Mouse (Mus musculus): ENCODE measurements around the gene Mgea5. TPM values are rescaled to one million over a fixed set of nuclear protein-coding genes. Genes with fewer than 3 reads are reported as not detected.

The Mgea5 gene
- polyA plus RNA-seq, 1 experiment, result 12.1 TPM

DNA sequence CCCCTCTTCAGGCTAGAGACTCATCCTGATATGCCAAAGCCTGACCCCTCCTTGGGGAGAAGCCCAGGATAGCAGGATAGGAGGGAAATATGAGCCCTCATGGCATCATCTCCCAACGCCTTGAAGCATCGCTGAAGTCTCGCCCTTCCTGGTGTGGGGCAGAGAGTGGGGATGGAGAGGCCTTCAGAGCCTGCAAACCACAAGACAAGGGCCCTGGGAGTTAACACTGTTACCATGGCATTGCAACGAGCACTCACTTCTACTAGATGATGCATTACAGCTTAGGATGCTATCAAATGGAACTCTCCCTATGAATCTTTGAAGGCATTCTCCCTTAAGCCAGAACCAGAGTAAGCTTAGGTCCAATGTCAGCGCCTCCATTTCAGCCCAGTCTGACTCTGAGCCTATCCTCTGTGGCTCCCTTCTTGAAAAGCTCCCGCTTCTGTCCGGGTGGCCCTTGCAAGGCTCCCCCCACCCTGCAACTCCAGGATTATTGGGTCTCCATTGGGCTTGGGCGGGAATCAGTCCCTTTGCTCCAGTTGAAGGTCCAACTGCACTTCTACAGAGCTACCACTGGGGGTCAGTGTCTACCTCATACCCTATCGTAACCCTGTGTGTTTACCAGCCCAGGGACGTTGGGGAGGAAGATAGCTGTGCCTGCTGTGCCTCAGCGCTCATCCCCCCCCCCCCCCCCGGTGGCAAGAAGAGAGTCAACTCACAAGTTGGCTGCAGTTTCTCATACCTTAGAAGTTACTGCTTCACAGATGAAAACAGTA is 21.1 kb upstream of the Mgea5 start:
- no peaks in the 10 kb centered on the region for H3K36me3 ChIP-seq (ENCODE audit: control insufficient read depth, insufficient read depth)
- no peaks in the 10 kb centered on the region for H3K79me3 ChIP-seq (ENCODE audit: low read depth)
- H3K27me3 ChIP-seq (ENCODE audit: control insufficient read depth, insufficient read depth, insufficient read length), result peaks cover 18% of the 10 kb centered on the region
- no peak overlapping the region for H3ac ChIP-seq (ENCODE audit: control insufficient read depth, insufficient read length, low read depth)
- H3K79me2 ChIP-seq (ENCODE audit: control insufficient read depth, insufficient read depth), result no peaks in the 10 kb centered on the region
- TF ChIP-seq CTCF (IDR thresholded peaks at IDR 0.05; ENCODE audit: control insufficient read depth, insufficient read depth, insufficient read length) (peak; percentile 72), USF1 (IDR thresholded peaks at IDR 0.05; ENCODE audit: low read depth) (no peak), CEBPB (IDR thresholded peaks at IDR 0.05; ENCODE audit: low read depth) (no peak)
- H3K4me3 ChIP-seq (ENCODE audit: insufficient read depth, poor library complexity, severe bottlenecking), result no peak overlapping the region

DNA sequence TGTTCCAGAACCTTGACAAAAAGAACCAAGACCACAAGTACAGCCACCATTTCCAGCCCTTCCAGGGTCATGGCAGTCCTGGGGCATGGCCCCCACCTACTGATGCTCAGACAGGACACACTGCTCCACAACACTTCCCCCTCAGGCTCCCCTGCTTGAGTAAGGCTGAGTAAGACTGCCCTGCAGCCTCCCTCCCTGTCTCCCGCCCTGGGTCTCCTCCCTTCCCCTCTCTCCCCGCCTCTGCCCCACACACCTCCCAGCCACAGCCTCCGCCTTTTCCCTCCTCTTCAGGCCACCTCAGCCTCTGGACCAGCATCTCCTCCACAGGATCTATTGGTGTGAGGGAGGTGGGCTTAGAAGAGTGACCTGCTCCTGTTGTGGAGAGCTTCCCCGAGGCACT is 19.8 kb upstream of the Mgea5 start:
- TF ChIP-seq USF1 (IDR thresholded peaks at IDR 0.05; ENCODE audit: low read depth), result no peak
- no peak for TF ChIP-seq CTCF (IDR thresholded peaks at IDR 0.05; ENCODE audit: control insufficient read depth, insufficient read depth, insufficient read length)
- TF ChIP-seq FOSL1 (IDR thresholded peaks at IDR 0.05; ENCODE audit: insufficient read depth, low read length, poor library complexity, severe bottlenecking), result no peak
- no peak for TF ChIP-seq MYOD1 (IDR thresholded peaks at IDR 0.05; ENCODE audit: control insufficient read depth, insufficient read length, low read depth)
- TF ChIP-seq MAX (IDR thresholded peaks at IDR 0.05), result no peak
- TF ChIP-seq CEBPB (IDR thresholded peaks at IDR 0.05; ENCODE audit: low read depth), result no peak
- no peak for TF ChIP-seq MYOG (IDR thresholded peaks at IDR 0.05; ENCODE audit: control insufficient read depth, extremely low read depth, insufficient read length)
- H3K27me3 ChIP-seq (ENCODE audit: control insufficient read depth, insufficient read depth, insufficient read length), result peaks cover 18% of the 10 kb centered on the region
- H3K79me2 ChIP-seq (ENCODE audit: control insufficient read depth, insufficient read depth), result no peaks in the 10 kb centered on the region
- H3ac ChIP-seq (ENCODE audit: control insufficient read depth, insufficient read length, low read depth), result no peak overlapping the region
- H3K79me3 ChIP-seq (ENCODE audit: low read depth), result no peaks in the 10 kb centered on the region
- H3K4me3 ChIP-seq (ENCODE audit: insufficient read depth, poor library complexity, severe bottlenecking), result no peak overlapping the region
- no peaks in the 10 kb centered on the region for H3K36me3 ChIP-seq (ENCODE audit: control insufficient read depth, insufficient read depth)

DNA sequence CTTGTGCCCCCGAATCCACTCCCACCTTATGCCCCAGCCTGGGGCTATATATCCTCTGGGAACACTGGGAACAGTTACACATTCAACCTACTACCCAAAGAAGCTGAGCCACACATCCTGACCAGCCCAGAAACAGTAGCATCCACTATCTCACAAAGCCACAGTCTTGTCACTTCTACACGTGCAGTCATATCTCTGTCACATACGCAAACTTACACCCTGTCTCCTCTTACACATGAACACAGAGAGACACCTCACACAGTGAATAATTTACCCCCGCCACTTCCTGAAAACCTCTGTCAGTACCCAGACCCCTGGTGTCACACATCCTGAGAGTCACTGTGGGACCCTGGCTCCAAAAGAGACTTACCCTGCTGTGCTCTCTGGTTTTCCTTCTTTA is 19.1 kb upstream of the Mgea5 start:
- Histone ChIP-seq H3K4me3 (ENCODE audit: insufficient read depth, poor library complexity, severe bottlenecking) (no peak overlapping the region), H3K36me3 (ENCODE audit: control insufficient read depth, insufficient read depth) (no peaks in the 10 kb centered on the region), H3K79me3 (ENCODE audit: low read depth) (no peaks in the 10 kb centered on the region), H3K79me2 (ENCODE audit: control insufficient read depth, insufficient read depth) (no peaks in the 10 kb centered on the region), H3K27me3 (ENCODE audit: control insufficient read depth, insufficient read depth, insufficient read length) (peaks cover 18% of the 10 kb centered on the region), H3ac (ENCODE audit: control insufficient read depth, insufficient read length, low read depth) (no peak overlapping the region)
- no peak for TF ChIP-seq MAX (IDR thresholded peaks at IDR 0.05)
- TF ChIP-seq CTCF (IDR thresholded peaks at IDR 0.05; ENCODE audit: control insufficient read depth, insufficient read depth, insufficient read length), result no peak
- TF ChIP-seq USF1 (IDR thresholded peaks at IDR 0.05; ENCODE audit: low read depth), result no peak
- no peak for TF ChIP-seq FOSL1 (IDR thresholded peaks at IDR 0.05; ENCODE audit: insufficient read depth, low read length, poor library complexity, severe bottlenecking)
- TF ChIP-seq CEBPB (IDR thresholded peaks at IDR 0.05; ENCODE audit: low read depth), result no peak
- TF ChIP-seq MYOG (IDR thresholded peaks at IDR 0.05; ENCODE audit: control insufficient read depth, extremely low read depth, insufficient read length), result no peak
- no peak for TF ChIP-seq MYOD1 (IDR thresholded peaks at IDR 0.05; ENCODE audit: control insufficient read depth, insufficient read length, low read depth)

DNA sequence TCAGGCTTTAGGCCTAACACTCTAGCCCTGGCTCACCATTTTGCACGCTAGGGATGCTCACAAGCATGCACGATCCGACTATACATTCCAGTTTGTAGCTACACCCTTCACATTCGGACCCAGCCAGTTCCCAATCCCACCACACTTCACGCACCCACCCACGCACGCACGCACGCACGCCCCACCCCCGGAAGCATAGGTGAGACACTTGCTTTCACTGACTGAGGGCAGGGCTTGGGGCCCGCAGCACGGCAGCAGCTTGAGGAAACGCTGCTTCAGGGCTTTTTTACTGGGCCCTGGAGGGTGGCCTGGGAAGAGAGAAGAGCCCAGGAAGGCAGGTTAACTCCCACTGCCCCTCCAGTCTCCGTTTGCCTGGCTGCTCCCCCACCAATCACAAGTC is 13.2 kb upstream of the Mgea5 start:
- H3K27me3 ChIP-seq (ENCODE audit: control insufficient read depth, insufficient read depth, insufficient read length), result peaks cover 3% of the 10 kb centered on the region
- no peak overlapping the region for H3K4me3 ChIP-seq (ENCODE audit: insufficient read depth, poor library complexity, severe bottlenecking)
- no peaks in the 10 kb centered on the region for H3K36me3 ChIP-seq (ENCODE audit: control insufficient read depth, insufficient read depth)
- no peaks in the 10 kb centered on the region for H3K79me3 ChIP-seq (ENCODE audit: low read depth)
- H3K79me2 ChIP-seq (ENCODE audit: control insufficient read depth, insufficient read depth), result no peaks in the 10 kb centered on the region
- no peak overlapping the region for H3ac ChIP-seq (ENCODE audit: control insufficient read depth, insufficient read length, low read depth)
- TF ChIP-seq FOSL1 (IDR thresholded peaks at IDR 0.05; ENCODE audit: insufficient read depth, low read length, poor library complexity, severe bottlenecking) (no peak), CEBPB (IDR thresholded peaks at IDR 0.05; ENCODE audit: low read depth) (no peak), CTCF (IDR thresholded peaks at IDR 0.05; ENCODE audit: control insufficient read depth, insufficient read depth, insufficient read length) (no peak), MYOG (IDR thresholded peaks at IDR 0.05; ENCODE audit: control insufficient read depth, extremely low read depth, insufficient read length) (no peak), USF1 (IDR thresholded peaks at IDR 0.05; ENCODE audit: low read depth) (no peak), MYOD1 (IDR thresholded peaks at IDR 0.05; ENCODE audit: control insufficient read depth, insufficient read length, low read depth) (no peak), MAX (IDR thresholded peaks at IDR 0.05) (no peak)

DNA sequence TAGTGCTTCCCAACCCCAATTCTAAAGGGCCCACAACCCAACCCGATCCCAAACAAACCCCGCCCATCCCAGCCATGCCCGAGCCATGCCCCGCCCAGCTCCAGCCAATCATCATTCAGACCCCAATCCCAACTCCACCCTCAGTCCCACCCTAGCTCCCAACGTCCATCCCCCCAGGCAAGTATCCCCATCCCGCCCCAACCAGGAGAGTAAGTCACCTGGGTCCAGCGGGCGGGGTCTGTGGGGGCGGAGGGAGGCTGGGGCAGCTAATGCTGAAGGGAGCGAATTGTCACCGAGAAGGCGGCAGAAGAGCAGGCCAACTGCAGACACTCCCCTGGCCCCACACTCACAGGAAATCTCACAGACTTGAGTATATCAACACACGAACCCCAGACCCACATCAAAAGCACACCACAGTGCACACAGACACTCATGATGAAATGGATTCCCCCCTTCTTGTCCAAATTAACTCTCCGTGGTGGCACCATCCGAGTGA is 12.5 kb upstream of the Mgea5 start:
- Histone ChIP-seq H3K36me3 (ENCODE audit: control insufficient read depth, insufficient read depth) (no peaks in the 10 kb centered on the region), H3K79me2 (ENCODE audit: control insufficient read depth, insufficient read depth) (no peaks in the 10 kb centered on the region), H3K27me3 (ENCODE audit: control insufficient read depth, insufficient read depth, insufficient read length) (peaks cover 3% of the 10 kb centered on the region), H3K4me3 (ENCODE audit: insufficient read depth, poor library complexity, severe bottlenecking) (no peak overlapping the region), H3ac (ENCODE audit: control insufficient read depth, insufficient read length, low read depth) (no peak overlapping the region), H3K79me3 (ENCODE audit: low read depth) (no peaks in the 10 kb centered on the region)
- TF ChIP-seq MYOD1 (IDR thresholded peaks at IDR 0.05; ENCODE audit: control insufficient read depth, insufficient read length, low read depth) (no peak), CTCF (IDR thresholded peaks at IDR 0.05; ENCODE audit: control insufficient read depth, insufficient read depth, insufficient read length) (no peak), MYOG (IDR thresholded peaks at IDR 0.05; ENCODE audit: control insufficient read depth, extremely low read depth, insufficient read length) (no peak), CEBPB (IDR thresholded peaks at IDR 0.05; ENCODE audit: low read depth) (no peak), USF1 (IDR thresholded peaks at IDR 0.05; ENCODE audit: low read depth) (no peak), MAX (IDR thresholded peaks at IDR 0.05) (no peak)

Data from C2C12 (cell line).